Mouse (Mus musculus) heart, embryonic 10.5 days (tissue): ENCODE data around the gene Dlgap4. TPM values are rescaled to one million over a fixed set of nuclear protein-coding genes. Genes with fewer than 3 reads are reported as not detected.
A peak's percentile ranks its signal among the peaks of the same experiment; 100 is the strongest.

ENCODE experiments used
- DNase-seq: peaks from one replicate; pipeline ENCODE4 v3.0.0-alpha.2; 2017; ENCODE audit warnings: low spot score
- H3K27ac ChIP-seq: fragments of 300-500 bp; sonication (generic); 2 replicates; pipeline ENCODE4 v1.5.1; 2016; ENCODE audit warnings: mild to moderate bottlenecking
- H3K27me3 ChIP-seq: fragments of 300-500 bp; sonication (generic); 2 replicates; pipeline ENCODE4 v1.6.1; 2016; ENCODE audit warnings: mild to moderate bottlenecking; ENCODE audit not compliant: poor library complexity, insufficient read depth, severe bottlenecking
- H3K36me3 ChIP-seq: fragments of 300-500 bp; sonication (generic); 2 replicates; pipeline ENCODE4 v1.6.1; 2016; ENCODE audit warnings: mild to moderate bottlenecking, moderate library complexity
- H3K4me1 ChIP-seq: fragments of 300-500 bp; sonication (generic); 2 replicates; pipeline ENCODE4 v1.6.1; 2016; ENCODE audit warnings: mild to moderate bottlenecking
- H3K4me3 ChIP-seq: fragments of 300-500 bp; sonication (generic); 2 replicates; pipeline ENCODE4 v1.5.1; 2016; ENCODE audit warnings: mild to moderate bottlenecking, moderate library complexity
- H3K9me3 ChIP-seq: fragments of 300-500 bp; sonication (generic); 2 replicates; pipeline ENCODE4 v1.6.1; 2016; ENCODE audit warnings: mild to moderate bottlenecking, moderate library complexity
- WGBS: fragments of 180-500 bp; shearing (Covaris S2); methylation state at CpG from one replicate; pipeline ENCODE4 v1.1.7; 2016; 5-methylcytosine and 5-hydroxymethylcytosine counted together
- polyA plus RNA-seq: library from polyadenylated mRNA; unstranded; fragments of >200 nt; fragmentation: Nextera tagmentation; extraction: Ambion mirVana; gene quantifications from 2 replicates; pipeline ENCODE4 v1.2.1, GENCODE M21; 2016

Dlgap4 gene
- polyA plus RNA-seq, 1 experiment from 2014 or later = 95.7 TPM

- DNase-seq = no peak
- H3K4me1 ChIP-seq = peaks cover 4% of the 10 kb centered on the region; the same call in 1 of the 2 replicates
- WGBS = 74% methylated on average over 13 of the region's 13 CpGs
- no peaks in the 10 kb centered on the region for H3K36me3 ChIP-seq
- no peaks in the 10 kb centered on the region for H3K9me3 ChIP-seq
- no peak overlapping the region for H3K27ac ChIP-seq
- no peak overlapping the region for H3K4me3 ChIP-seq
- peaks cover 33% of the 10 kb centered on the region for H3K27me3 ChIP-seq
These were observed 52.2 kb downstream of the Dlgap4 start for GRCm38 (mm10) chr2:156665620-156666196.

GRCm38 (mm10) chr2:156666231-156666630, 52.7 kb downstream of the Dlgap4 start:
- no peak overlapping the region for H3K4me3 ChIP-seq
- WGBS = 45% methylated on average over 12 of the region's 12 CpGs
- peaks cover 30% of the 10 kb centered on the region for H3K27me3 ChIP-seq
- no peak overlapping the region for H3K27ac ChIP-seq
- no peaks in the 10 kb centered on the region for H3K9me3 ChIP-seq
- peaks cover 4% of the 10 kb centered on the region; the same call in 1 of the 2 replicates for H3K4me1 ChIP-seq
- no peaks in the 10 kb centered on the region for H3K36me3 ChIP-seq
- DNase-seq = no peak

GRCm38 (mm10) chr2:156667290-156667689, 53.8 kb downstream of the Dlgap4 start:
- Histone ChIP-seq H3K27me3 (peaks cover 28% of the 10 kb centered on the region), H3K27ac (no peak overlapping the region), H3K9me3 (no peaks in the 10 kb centered on the region), H3K4me1 (peaks cover 4% of the 10 kb centered on the region; the same call in 1 of the 2 replicates), H3K4me3 (no peak overlapping the region), H3K36me3 (no peaks in the 10 kb centered on the region)
- 78% methylated on average over 5 of the region's 5 CpGs for WGBS
- no peak for DNase-seq

- DNase-seq = no peak
- no peak overlapping the region for H3K27ac ChIP-seq
- no peaks in the 10 kb centered on the region for H3K9me3 ChIP-seq
- peaks cover 6% of the 10 kb centered on the region; the same call in 1 of the 2 replicates for H3K4me1 ChIP-seq
- no peak overlapping the region for H3K4me3 ChIP-seq
- H3K27me3 ChIP-seq = peaks cover 17% of the 10 kb centered on the region
- WGBS = 86% methylated on average over 6 of the region's 6 CpGs
- no peaks in the 10 kb centered on the region for H3K36me3 ChIP-seq
These were observed 55.1 kb downstream of the Dlgap4 start for GRCm38 (mm10) chr2:156668625-156669024.

- no peak for DNase-seq
- H3K27me3 ChIP-seq = peaks cover 8% of the 10 kb centered on the region; the same call in 1 of the 2 replicates
- H3K4me3 ChIP-seq = no peak overlapping the region
- no peak overlapping the region for H3K27ac ChIP-seq
- WGBS = 74% methylated on average over 10 of the region's 10 CpGs
- peaks cover 6% of the 10 kb centered on the region; the same call in 1 of the 2 replicates for H3K4me1 ChIP-seq
- no peaks in the 10 kb centered on the region for H3K36me3 ChIP-seq
- no peaks in the 10 kb centered on the region for H3K9me3 ChIP-seq
These were observed 59.8 kb downstream of the Dlgap4 start for GRCm38 (mm10) chr2:156673307-156673706.

DNA sequence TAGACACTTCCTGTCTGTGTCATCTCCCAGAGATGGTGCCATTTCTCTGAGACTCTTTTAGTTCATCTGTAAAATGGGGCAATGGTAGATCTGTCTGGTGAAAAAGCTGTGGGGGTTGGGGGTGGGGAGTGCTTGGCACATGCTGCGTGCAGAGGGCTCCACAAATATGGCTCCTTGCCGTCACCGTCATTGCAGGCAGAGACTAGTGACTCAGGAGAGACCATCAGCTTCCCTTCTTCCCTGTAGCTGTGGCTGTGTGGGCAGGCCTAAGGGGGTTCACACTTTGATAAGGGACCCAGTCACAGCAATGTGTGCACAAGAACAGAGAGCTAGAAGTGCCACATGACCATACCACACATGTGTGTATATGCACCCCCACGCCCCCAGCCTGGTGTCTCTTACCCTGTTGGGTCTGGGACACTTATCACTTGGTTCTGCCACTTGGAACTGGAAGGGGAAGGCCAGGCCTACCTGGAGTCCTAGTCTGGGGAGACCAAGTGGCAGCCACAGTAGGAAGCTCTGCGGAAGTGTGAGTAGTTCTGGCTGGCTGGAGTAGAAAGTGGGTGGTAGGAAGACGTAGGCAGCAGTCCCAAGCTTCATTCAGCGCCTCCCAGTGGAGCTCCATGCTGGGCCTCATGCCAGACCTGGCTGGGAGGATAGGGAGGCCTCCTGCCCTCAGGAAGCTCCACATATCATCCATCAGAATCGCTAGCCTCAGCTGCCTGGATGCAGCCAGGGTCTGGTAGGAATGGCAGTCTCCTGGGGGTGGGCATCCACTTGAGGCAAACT, 60.6 kb downstream of the Dlgap4 start:
- Histone ChIP-seq H3K36me3 (no peaks in the 10 kb centered on the region), H3K4me1 (peaks cover 6% of the 10 kb centered on the region; the same call in 1 of the 2 replicates), H3K4me3 (no peak overlapping the region), H3K27ac (no peak overlapping the region), H3K9me3 (no peaks in the 10 kb centered on the region), H3K27me3 (peaks cover 8% of the 10 kb centered on the region; the same call in 1 of the 2 replicates)
- DNase-seq = no peak
- 67% methylated on average over 8 of the region's 8 CpGs for WGBS

DNA sequence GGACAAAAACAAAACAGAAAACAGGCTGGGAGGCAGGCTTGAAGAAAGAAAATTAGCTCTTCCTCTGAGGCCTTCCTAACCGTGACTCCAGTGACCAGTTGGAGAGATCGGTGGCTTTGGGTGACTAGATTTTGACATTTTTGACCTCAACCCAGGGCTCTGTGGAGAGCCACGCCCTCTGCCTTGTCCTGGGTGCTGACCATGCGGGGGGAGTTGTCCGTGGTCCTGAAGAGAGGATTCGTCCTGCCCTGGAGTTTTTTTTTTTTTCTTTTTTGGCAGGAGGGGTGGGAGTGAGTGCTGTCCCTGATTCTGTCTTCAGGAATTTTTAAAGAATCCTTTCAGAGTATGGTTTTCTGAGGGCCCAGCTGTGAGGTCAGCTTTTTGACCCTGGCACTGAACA, 63.4 kb downstream of the Dlgap4 start:
- DNase-seq = no peak
- Histone ChIP-seq H3K27ac (no peak overlapping the region), H3K4me3 (no peak overlapping the region), H3K36me3 (no peaks in the 10 kb centered on the region), H3K4me1 (peaks cover 19% of the 10 kb centered on the region), H3K27me3 (peaks cover 14% of the 10 kb centered on the region; the same call in 1 of the 2 replicates), H3K9me3 (no peaks in the 10 kb centered on the region)
- 12% methylated on average over 6 of the region's 6 CpGs for WGBS

GRCm38 (mm10) chr2:156678112-156678511, 64.6 kb downstream of the Dlgap4 start:
- WGBS = 74% methylated on average over 4 of the region's 4 CpGs
- no peak overlapping the region for H3K27ac ChIP-seq

DNA sequence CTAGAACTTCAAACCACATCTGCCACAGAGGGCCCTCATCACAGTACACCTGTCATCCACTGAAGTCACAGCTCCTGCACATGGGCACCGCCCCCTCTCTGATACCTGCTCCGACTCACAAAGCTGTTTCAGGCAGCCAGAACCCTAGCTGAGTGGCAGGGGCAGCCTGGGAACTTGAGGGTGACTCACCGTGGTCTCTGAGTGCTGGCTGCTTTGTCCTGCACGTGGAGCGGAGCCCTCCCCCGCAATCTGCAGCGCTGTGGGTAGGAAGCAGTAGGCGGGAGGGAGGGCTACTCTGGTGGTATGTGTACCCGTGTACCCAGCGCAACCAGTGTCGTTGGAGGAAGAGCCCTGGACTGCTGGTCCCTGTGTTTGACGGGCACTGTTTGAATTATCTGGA, 69.5 kb downstream of the Dlgap4 start:
- Histone ChIP-seq H3K9me3 (no peaks in the 10 kb centered on the region), H3K4me1 (peaks cover 35% of the 10 kb centered on the region), H3K4me3 (no peak overlapping the region), H3K27me3 (peaks cover 47% of the 10 kb centered on the region; the same call in 1 of the 2 replicates), H3K36me3 (no peaks in the 10 kb centered on the region), H3K27ac (no peak overlapping the region)
- DNase-seq = no peak
- 48% methylated on average over 12 of the region's 12 CpGs for WGBS

More at GRCm38 (mm10) chr2:156678112-156678511, 64.6 kb downstream of the Dlgap4 start:
- Histone ChIP-seq H3K4me3 (no peak overlapping the region), H3K36me3 (no peaks in the 10 kb centered on the region), H3K4me1 (peaks cover 28% of the 10 kb centered on the region), H3K27me3 (peaks cover 19% of the 10 kb centered on the region; the same call in 1 of the 2 replicates), H3K9me3 (no peaks in the 10 kb centered on the region)
- no peak for DNase-seq

GRCm38 (mm10) chr2:156685999-156686398, 72.5 kb downstream of the Dlgap4 start:
- no peaks in the 10 kb centered on the region for H3K9me3 ChIP-seq
- 77% methylated on average over 14 of the region's 14 CpGs for WGBS
- peaks cover 64% of the 10 kb centered on the region for H3K27me3 ChIP-seq

DNA sequence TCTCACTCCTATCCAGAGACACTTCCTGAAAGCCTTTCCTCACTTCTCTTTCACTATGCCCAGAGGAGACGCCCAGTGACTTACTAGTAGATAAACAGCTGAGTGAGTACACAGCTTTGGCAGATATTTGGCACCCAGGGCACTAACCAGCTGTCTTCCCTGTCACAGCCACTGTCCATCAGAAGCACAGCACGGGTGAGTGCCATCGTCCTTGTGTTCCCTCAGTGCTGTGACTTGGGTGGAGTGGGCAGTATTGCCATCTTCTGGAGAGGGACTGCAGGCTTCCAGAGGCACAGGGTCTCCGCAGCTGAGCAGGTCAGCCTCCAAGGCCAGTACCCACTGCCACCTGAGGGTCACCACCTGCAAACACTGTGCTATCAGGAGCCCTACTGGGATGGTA, 73.2 kb downstream of the Dlgap4 start:
- H3K36me3 ChIP-seq = no peaks in the 10 kb centered on the region
- no peak overlapping the region for H3K4me3 ChIP-seq
- DNase-seq = no peak
- 64% methylated on average over 4 of the region's 4 CpGs for WGBS
- no peak overlapping the region for H3K27ac ChIP-seq
- no peaks in the 10 kb centered on the region for H3K9me3 ChIP-seq
- H3K27me3 ChIP-seq = peaks cover 62% of the 10 kb centered on the region
- peaks cover 23% of the 10 kb centered on the region for H3K4me1 ChIP-seq

More at GRCm38 (mm10) chr2:156685999-156686398, 72.5 kb downstream of the Dlgap4 start:
- Histone ChIP-seq H3K4me3 (no peak overlapping the region), H3K27ac (no peak overlapping the region), H3K36me3 (no peaks in the 10 kb centered on the region), H3K4me1 (peaks cover 31% of the 10 kb centered on the region)
- DNase-seq = no peak

- DNase-seq = no peak
- H3K27me3 ChIP-seq = peaks cover 56% of the 10 kb centered on the region
- H3K4me1 ChIP-seq = peaks cover 12% of the 10 kb centered on the region
- H3K9me3 ChIP-seq = no peaks in the 10 kb centered on the region
- no peaks in the 10 kb centered on the region for H3K36me3 ChIP-seq
- 0 out of 2 replicates have a peak overlapping the region, but pooled peaks have one; percentile 15 for H3K4me3 ChIP-seq
- H3K27ac ChIP-seq = no peak overlapping the region
- 4% methylated on average over 14 of the region's 14 CpGs for WGBS
These were observed 75.1 kb downstream of the Dlgap4 start for GRCm38 (mm10) chr2:156688604-156689003.

- H3K36me3 ChIP-seq = no peaks in the 10 kb centered on the region
- WGBS = 39% methylated on average over 2 of the region's 2 CpGs
- H3K9me3 ChIP-seq = no peaks in the 10 kb centered on the region
- DNase-seq = no peak
- H3K4me3 ChIP-seq = no peak overlapping the region
- peaks cover 6% of the 10 kb centered on the region; the same call in 1 of the 2 replicates for H3K4me1 ChIP-seq
- H3K27me3 ChIP-seq = peaks cover 54% of the 10 kb centered on the region
- no peak overlapping the region for H3K27ac ChIP-seq
These were observed 77.3 kb downstream of the Dlgap4 start for GRCm38 (mm10) chr2:156690833-156691232.
